Mouse (Mus musculus) C2C12 (cell line): ENCODE data around the gene Tctn1.

Experiments used
- CEBPB ChIP-seq: IDR thresholded peaks from one replicate; pipeline ENCODE4 v1.6.1; 2011; ENCODE audit warnings: low read depth, mild to moderate bottlenecking, control low read depth, moderate library complexity
- CTCF ChIP-seq: IDR thresholded peaks from one replicate; pipeline ENCODE4 v1.5.1; 2011; ENCODE audit not compliant: control insufficient read depth, insufficient read depth, insufficient read length
- MAX ChIP-seq: IDR thresholded peaks from one replicate; pipeline ENCODE4 v1.6.1; 2011; ENCODE audit warnings: mild to moderate bottlenecking, control low read depth
- MYOD1 ChIP-seq: IDR thresholded peaks from one replicate; pipeline ENCODE4 v1.6.1; 2011; ENCODE audit warnings: low read depth; ENCODE audit not compliant: control insufficient read depth, insufficient read length
- USF1 ChIP-seq: IDR thresholded peaks from one replicate; pipeline ENCODE4 v1.6.1; 2011; ENCODE audit warnings: low read depth, mild to moderate bottlenecking, control low read depth, moderate library complexity

- TF ChIP-seq MYOD1 = no peak
- TF ChIP-seq USF1 = no peak
- TF ChIP-seq CTCF = no peak
- no peak for TF ChIP-seq CEBPB
- no peak for TF ChIP-seq MAX
Measured at GRCm38 (mm10) chr5:122312942-122313684, 48.9 kb upstream of the Tctn1 start.
